Mouse (Mus musculus) stomach, embryonic 16.5 days (tissue): ENCODE measurements around the gene Ephb1. TPM values are rescaled to one million over a fixed set of nuclear protein-coding genes. Genes with fewer than 3 reads are reported as not detected.

Source experiments
- ATAC-seq: fragments of 200-750 bp; cut with Nextera tagmentation; 2 replicates; pipeline ENCODE4 v1.8.0; 2017; ENCODE audit warnings: moderate number of reproducible peaks, moderate TSS enrichment; ENCODE audit not compliant: insufficient read depth, low FRiP score
- H3K27ac ChIP-seq: fragments of 300-500 bp; sonication (generic); 2 replicates; pipeline ENCODE4 v1.5.1; 2014; ENCODE audit warnings: low read length
- H3K27me3 ChIP-seq: fragments of 300-500 bp; sonication (generic); 2 replicates; pipeline ENCODE4 v1.6.1; 2014; ENCODE audit warnings: low read length, control low read depth, mixed read lengths; ENCODE audit not compliant: control insufficient read depth, insufficient read depth
- H3K36me3 ChIP-seq: fragments of 300-500 bp; sonication (generic); 2 replicates; pipeline ENCODE4 v1.6.1; 2014; ENCODE audit warnings: low read length; ENCODE audit not compliant: control insufficient read depth, insufficient read depth
- H3K4me1 ChIP-seq: fragments of 300-500 bp; sonication (generic); 2 replicates; pipeline ENCODE4 v1.6.1; 2014; ENCODE audit warnings: low read length, control low read depth, mixed read lengths; ENCODE audit not compliant: control insufficient read depth, insufficient read depth
- H3K4me2 ChIP-seq: fragments of 300-500 bp; sonication (generic); 2 replicates; pipeline ENCODE4 v1.6.1; 2014; ENCODE audit warnings: low read depth, low read length, mixed read lengths
- H3K4me3 ChIP-seq: fragments of 300-500 bp; sonication (generic); replicated peaks from 2 replicates; pipeline ENCODE4 v1.5.1; 2014; ENCODE audit warnings: mild to moderate bottlenecking, low read length
- H3K9ac ChIP-seq: fragments of 300-500 bp; sonication (generic); 2 replicates; pipeline ENCODE4 v1.6.1; 2014; ENCODE audit warnings: low read length
- H3K9me3 ChIP-seq: fragments of 300-500 bp; sonication (generic); replicated peaks from 2 replicates; pipeline ENCODE4 v1.6.1; 2016; ENCODE audit warnings: low read length, control low read depth; ENCODE audit not compliant: control insufficient read depth
- WGBS: fragments of 180-500 bp; shearing (Covaris S2); extraction: QIAGEN DNeasy Blood & Tissue Kit; methylation state at CpG from one replicate; pipeline ENCODE4 v1.1.7; 2014; 5-methylcytosine and 5-hydroxymethylcytosine counted together
- polyA plus RNA-seq: library from polyadenylated mRNA; unstranded; fragments of >200 nt; fragmentation: Nextera tagmentation; extraction: Ambion mirVana; gene quantifications from 2 replicates; pipeline ENCODE4 v1.2.1, GENCODE M21; 2015

Ephb1 gene
- polyA plus RNA-seq, 1 experiment from 2014 or later = 3.6 TPM

GRCm38 (mm10) chr9:102066601-102067000 lies 287.9 kb downstream of the Ephb1 start:
- Histone ChIP-seq H3K9me3 (no peaks in the 10 kb centered on the region), H3K36me3 (no peaks in the 10 kb centered on the region), H3K27me3 (no peaks in the 10 kb centered on the region), H3K4me1 (no peaks in the 10 kb centered on the region), H3K4me2 (no peak overlapping the region), H3K9ac (no peak overlapping the region), H3K4me3 (no peak overlapping the region), H3K27ac (no peak overlapping the region)
- ATAC-seq = no peak
- 65% methylated on average over 10 of the region's 10 CpGs for WGBS

- Histone ChIP-seq H3K9me3 (no peaks in the 10 kb centered on the region), H3K27me3 (no peaks in the 10 kb centered on the region), H3K4me3 (no peak overlapping the region), H3K9ac (no peak overlapping the region), H3K4me2 (no peak overlapping the region), H3K27ac (no peak overlapping the region), H3K4me1 (no peaks in the 10 kb centered on the region), H3K36me3 (no peaks in the 10 kb centered on the region)
- no peak for ATAC-seq
- 36% methylated on average over 2 of the region's 2 CpGs for WGBS
Observed at GRCm38 (mm10) chr9:102045886-102046285, 308.6 kb downstream of the Ephb1 start.

- ATAC-seq = no peak
- Histone ChIP-seq H3K27me3 (no peaks in the 10 kb centered on the region), H3K9me3 (no peaks in the 10 kb centered on the region), H3K4me3 (no peak overlapping the region), H3K4me2 (no peak overlapping the region), H3K9ac (no peak overlapping the region), H3K4me1 (no peaks in the 10 kb centered on the region), H3K27ac (no peak overlapping the region), H3K36me3 (no peaks in the 10 kb centered on the region)
- WGBS = 33% methylated on average over 8 of the region's 8 CpGs
Observed at GRCm38 (mm10) chr9:102045111-102045861, 309.2 kb downstream of the Ephb1 start.

DNA sequence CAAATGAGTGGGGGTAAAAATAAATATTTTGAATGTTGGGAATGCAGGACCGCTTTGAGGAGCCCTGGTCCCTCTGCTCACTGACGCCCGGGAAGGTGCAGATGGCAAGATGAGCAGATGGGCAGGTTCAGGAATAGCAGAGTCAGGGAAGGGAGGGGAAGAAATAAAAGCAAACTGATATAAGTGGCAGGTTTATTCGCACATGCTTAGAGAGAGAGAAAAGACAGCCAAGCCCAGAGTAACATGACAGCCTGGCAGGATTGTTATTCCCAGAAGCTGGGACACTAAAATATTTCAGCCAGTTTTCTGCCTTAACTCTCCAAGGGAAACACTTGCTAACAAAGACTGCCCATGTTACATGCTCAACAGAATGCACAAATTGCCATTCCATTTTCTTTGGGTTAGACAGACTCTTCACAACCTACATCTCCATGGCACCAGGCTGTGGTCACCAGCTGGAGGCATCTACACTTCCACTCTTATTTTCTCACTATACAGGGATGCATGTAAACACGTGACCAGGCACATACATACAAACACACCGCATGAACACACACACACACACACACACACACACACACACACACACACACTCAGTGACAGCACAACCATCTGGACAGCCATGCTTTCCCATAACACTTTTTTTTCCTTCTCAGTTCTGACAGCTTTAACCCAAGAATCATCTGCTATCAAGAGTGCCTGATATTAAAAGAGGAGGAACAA lies 315.3 kb downstream of the Ephb1 start:
- Histone ChIP-seq H3K36me3 (no peaks in the 10 kb centered on the region), H3K27me3 (no peaks in the 10 kb centered on the region), H3K9ac (no peak overlapping the region), H3K27ac (no peak overlapping the region), H3K4me1 (no peaks in the 10 kb centered on the region), H3K4me3 (no peak overlapping the region), H3K9me3 (no peaks in the 10 kb centered on the region), H3K4me2 (no peak overlapping the region)
- no peak for ATAC-seq
- WGBS = 47% methylated on average over 6 of the region's 6 CpGs

DNA sequence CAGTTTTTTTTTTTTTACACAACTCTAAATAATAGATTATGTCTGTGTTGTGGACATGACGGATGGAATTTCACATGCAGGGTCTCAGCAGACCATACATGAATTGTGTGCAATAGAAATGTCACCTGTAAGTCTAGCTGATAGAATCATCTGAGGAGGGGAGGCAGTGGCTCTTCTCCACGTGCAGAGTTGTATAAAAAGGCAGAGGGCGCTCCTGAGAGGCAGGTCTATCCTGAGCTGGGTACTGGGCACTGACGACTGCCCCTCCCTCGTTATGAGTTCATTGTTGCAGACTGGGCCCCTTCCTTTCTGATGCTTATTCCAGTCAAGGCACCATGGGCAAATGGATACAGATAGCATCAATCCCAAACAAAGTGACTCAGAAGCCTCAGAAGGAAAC lies 318.4 kb downstream of the Ephb1 start:
- Histone ChIP-seq H3K27me3 (no peaks in the 10 kb centered on the region), H3K9ac (no peak overlapping the region), H3K9me3 (no peaks in the 10 kb centered on the region), H3K4me2 (no peak overlapping the region), H3K4me1 (no peaks in the 10 kb centered on the region), H3K4me3 (no peak overlapping the region), H3K36me3 (no peaks in the 10 kb centered on the region), H3K27ac (no peak overlapping the region)
- no peak for ATAC-seq
- 69% methylated on average over 5 of the region's 5 CpGs for WGBS

GRCm38 (mm10) chr9:102033231-102033630 lies 321.3 kb downstream of the Ephb1 start:
- no peaks in the 10 kb centered on the region for H3K4me1 ChIP-seq
- WGBS = 75% methylated on average over 5 of the region's 5 CpGs
- H3K4me3 ChIP-seq = no peak overlapping the region
- H3K36me3 ChIP-seq = no peaks in the 10 kb centered on the region
- H3K27me3 ChIP-seq = no peaks in the 10 kb centered on the region
- H3K9ac ChIP-seq = no peak overlapping the region
- no peak overlapping the region for H3K27ac ChIP-seq
- no peak overlapping the region for H3K4me2 ChIP-seq
- no peak for ATAC-seq
- H3K9me3 ChIP-seq = no peaks in the 10 kb centered on the region

- H3K4me3 ChIP-seq = no peak overlapping the region
- no peak overlapping the region for H3K9ac ChIP-seq
- H3K27ac ChIP-seq = no peak overlapping the region
- WGBS = 75% methylated on average over 8 of the region's 8 CpGs
- no peak for ATAC-seq
- no peak overlapping the region for H3K4me2 ChIP-seq
- no peaks in the 10 kb centered on the region for H3K27me3 ChIP-seq
- no peaks in the 10 kb centered on the region for H3K4me1 ChIP-seq
- H3K36me3 ChIP-seq = no peaks in the 10 kb centered on the region
- no peaks in the 10 kb centered on the region for H3K9me3 ChIP-seq
Observed at GRCm38 (mm10) chr9:102032376-102032775, 322.1 kb downstream of the Ephb1 start.

DNA sequence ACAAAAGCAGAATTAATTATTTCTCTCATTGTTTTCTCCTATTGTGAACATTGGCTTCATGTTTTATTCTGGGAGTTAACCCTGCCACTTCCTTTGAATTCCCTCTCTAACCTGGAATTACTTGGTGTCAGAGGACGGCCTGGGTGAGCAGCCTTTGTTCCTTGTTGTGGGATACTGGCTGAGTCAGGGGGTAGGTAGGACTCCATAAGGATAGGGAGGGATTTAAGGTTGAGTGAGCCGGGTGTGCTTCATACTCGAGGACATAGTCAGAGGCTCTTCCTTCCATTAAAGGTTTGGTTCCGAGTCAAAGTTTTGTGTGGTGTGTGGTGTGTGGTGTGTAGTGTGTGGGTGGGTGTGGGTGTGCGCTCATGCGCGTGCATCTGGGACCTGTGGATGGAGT lies 324.8 kb downstream of the Ephb1 start:
- 79% methylated on average over 7 of the region's 7 CpGs for WGBS
- ATAC-seq = no peak
- Histone ChIP-seq H3K4me2 (no peak overlapping the region), H3K4me3 (no peak overlapping the region), H3K27me3 (no peaks in the 10 kb centered on the region), H3K27ac (no peak overlapping the region), H3K9ac (no peak overlapping the region), H3K36me3 (no peaks in the 10 kb centered on the region), H3K4me1 (no peaks in the 10 kb centered on the region), H3K9me3 (no peaks in the 10 kb centered on the region)

DNA sequence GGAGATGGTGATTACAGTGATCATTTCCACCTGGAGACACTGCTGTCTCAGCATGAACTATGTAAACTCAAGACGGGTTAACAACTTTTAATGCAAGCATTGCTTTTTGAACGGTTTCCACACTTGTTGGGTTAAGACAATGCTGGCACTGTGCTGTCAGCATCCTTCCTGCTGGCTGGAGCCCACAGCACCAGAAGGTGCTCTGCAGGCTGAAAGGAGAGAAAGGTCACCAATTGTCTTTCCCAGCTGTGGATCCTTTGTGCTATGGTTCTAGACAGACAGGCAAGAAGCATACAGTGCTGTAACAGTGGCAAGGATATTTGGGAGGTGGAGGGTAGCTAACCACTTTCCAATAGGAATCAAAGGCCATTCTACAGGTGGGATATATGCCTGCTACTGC lies 328.4 kb downstream of the Ephb1 start:
- Histone ChIP-seq H3K9ac (no peak overlapping the region), H3K4me2 (no peak overlapping the region), H3K4me3 (no peak overlapping the region), H3K27ac (no peak overlapping the region), H3K9me3 (no peaks in the 10 kb centered on the region), H3K36me3 (no peaks in the 10 kb centered on the region), H3K27me3 (no peaks in the 10 kb centered on the region), H3K4me1 (no peaks in the 10 kb centered on the region)
- ATAC-seq = no peak
- 58% methylated on average over 2 of the region's 2 CpGs for WGBS
